Mouse (Mus musculus) left cerebral cortex, adult 2 months (tissue): ENCODE data around the gene Extl1. TPM values are rescaled to one million over a fixed set of nuclear protein-coding genes. Genes with fewer than 3 reads are reported as not detected.

Experiments used
- DNase-seq, 2 experiments: peaks; one replicate each; pipeline ENCODE4 v3.0.0; 2021 to 2022; ENCODE audit warnings: low spot score in 2 of 2, mixed read lengths in 1 of 2; ENCODE audit errors: extremely low spot score in 1 of 2
- H3K27ac ChIP-seq: fragments of 200-600 bp; 2 replicates; pipeline ENCODE4 v1.8.1; 2022
- H3K4me3 ChIP-seq: fragments of 200-600 bp; 2 replicates; pipeline ENCODE4 v1.8.1; 2022
- CTCF ChIP-seq: fragments of 200-600 bp; IDR thresholded peaks from 2 replicates; pipeline ENCODE4 v1.8.1; 2022; ENCODE audit warnings: antibody characterized with exemption, mild to moderate bottlenecking, moderate library complexity
- intact Hi-C: fragments of 180-260 bp; cut with DNase I; formaldehyde crosslinking; loops from one replicate; pipeline ENCODE4 v1.15.1; 2025
- total RNA-seq, 2 experiments: library from RNA; stranded (reverse); gene quantifications; 2 replicates each; pipeline ENCODE4 v1.2.3; 2021

Extl1 gene
- total RNA-seq, 2 experiments from 2014 or later: 46.7 to 48.9 TPM

GRCm38 (mm10) chr4:134401856-134402570 lies 18.4 kb upstream of the Extl1 start:
- intact Hi-C loops: loop anchor here (1.0 kb wide), 1 partner anchor 43 kb away; no protein-coding TSS in a partner anchor
- Histone ChIP-seq H3K4me3 (no peak overlapping the region), H3K27ac (peak overlapping the region; percentile 90)
- no peak for DNase-seq
- no peak for TF ChIP-seq CTCF

- Histone ChIP-seq H3K4me3 (peak overlapping the region; percentile 28), H3K27ac (peak overlapping the region; percentile 91)
- no peak for TF ChIP-seq CTCF
- peak; percentile 78 to 80 for DNase-seq
- intact Hi-C loops: loop anchor here (1.0 kb wide), 1 partner anchor 44 kb away; no protein-coding TSS in a partner anchor
Measured at GRCm38 (mm10) chr4:134401181-134401661, 17.6 kb upstream of the Extl1 start.

GRCm38 (mm10) chr4:134400206-134400605 lies 16.6 kb upstream of the Extl1 start:
- intact Hi-C loops: no loop called here
- DNase-seq: no peak
- Histone ChIP-seq H3K4me3 (no peak overlapping the region), H3K27ac (peak overlapping the region; percentile 91)
- no peak for TF ChIP-seq CTCF

- no peak overlapping the region for H3K4me3 ChIP-seq
- DNase-seq: no peak
- intact Hi-C loops: loop anchor here (2.0 kb wide), 1 partner anchor 33 kb away; no protein-coding TSS in a partner anchor
- peak overlapping the region; percentile 76 for H3K27ac ChIP-seq
- no peak for TF ChIP-seq CTCF
Measured at GRCm38 (mm10) chr4:134397732-134398131, 14.1 kb upstream of the Extl1 start.

GRCm38 (mm10) chr4:134397121-134397520 lies 13.5 kb upstream of the Extl1 start:
- H3K4me3 ChIP-seq: peak overlapping the region; percentile 22; the same call in 1 of the 2 replicates
- DNase-seq: no peak
- peak overlapping the region; percentile 76 for H3K27ac ChIP-seq
- intact Hi-C loops: loop anchor here (2.0 kb wide), 1 partner anchor 34 kb away; no protein-coding TSS in a partner anchor
- TF ChIP-seq CTCF: peak; percentile 6; the same call in 1 of the 2 replicates

- Histone ChIP-seq H3K27ac (peak within 1 kb of the TSS; percentile 99), H3K4me3 (peak within 1 kb of the TSS; percentile 46)
- intact Hi-C loops: loop anchor here (1.0 to 2.0 kb wide), 3 partner anchors 35 to 82 kb away; partner anchors contain the start of gene Stmn1
- TF ChIP-seq CTCF: peak; percentile 99
- peak; percentile 93 to 94 for DNase-seq
Measured at GRCm38 (mm10) chr4:134395977-134396825, 12.6 kb upstream of the Extl1 start, which contains the start of gene Pafah2. Gene Pafah2, plus strand, starts transcription at chr4:134396320.

GRCm38 (mm10) chr4:134395142-134395541 lies 11.5 kb upstream of the Extl1 start:
- H3K27ac ChIP-seq: peak overlapping the region; percentile 82; the same call in 1 of the 2 replicates

GRCm38 (mm10) chr4:134393026-134393425 lies 9.4 kb upstream of the Extl1 start:
- peak overlapping the region; percentile 33; the same call in 1 of the 2 replicates for H3K27ac ChIP-seq
- TF ChIP-seq CTCF: peak; percentile 33
- no peak overlapping the region for H3K4me3 ChIP-seq
- no peak for DNase-seq
- intact Hi-C loops: no loop called here

More at GRCm38 (mm10) chr4:134395142-134395541, 11.5 kb upstream of the Extl1 start:
- intact Hi-C loops: no loop called here
- TF ChIP-seq CTCF: no peak
- no peak overlapping the region for H3K4me3 ChIP-seq
- DNase-seq: no peak

- intact Hi-C loops: no loop called here
- no peak for TF ChIP-seq CTCF
- no peak for DNase-seq
- no peak overlapping the region for H3K4me3 ChIP-seq
- H3K27ac ChIP-seq: no peak overlapping the region
Measured at GRCm38 (mm10) chr4:134392595-134392994, 8.9 kb upstream of the Extl1 start.

GRCm38 (mm10) chr4:134391636-134392035 lies 8.0 kb upstream of the Extl1 start:
- no peak; the same call in 1 of the 2 replicates for TF ChIP-seq CTCF
- no peak for DNase-seq
- no peak overlapping the region for H3K4me3 ChIP-seq
- no peak overlapping the region for H3K27ac ChIP-seq
- intact Hi-C loops: no loop called here

GRCm38 (mm10) chr4:134388397-134388796 lies 4.7 kb upstream of the Extl1 start:
- intact Hi-C loops: loop anchor here (2.0 kb wide), 1 partner anchor 140 kb away; no protein-coding TSS in a partner anchor
- Histone ChIP-seq H3K4me3 (no peak overlapping the region), H3K27ac (no peak overlapping the region)
- peak; percentile 82 for TF ChIP-seq CTCF
- DNase-seq: peak in 1 of 2 experiments; percentile 65
